Mouse (Mus musculus) ES-Bruce4 (cell line): ENCODE results near the gene Frmd4b. TPM values are rescaled to one million over a fixed set of nuclear protein-coding genes. Genes with fewer than 3 reads are reported as not detected.

ENCODE experiments used
- H3K27ac ChIP-seq: 2 replicates; pipeline ENCODE4 v1.5.1; 2012; ENCODE audit warnings: low read length, inconsistent platforms; ENCODE audit not compliant: insufficient read depth
- H3K27me3 ChIP-seq: 2 replicates; pipeline ENCODE4 v1.6.1; 2012; ENCODE audit warnings: mild to moderate bottlenecking, low read length, inconsistent platforms; ENCODE audit not compliant: control insufficient read depth, poor library complexity, insufficient read depth, severe bottlenecking
- H3K36me3 ChIP-seq: 2 replicates; pipeline ENCODE4 v1.6.1; 2012; ENCODE audit warnings: inconsistent platforms, mild to moderate bottlenecking, low read length, moderate library complexity; ENCODE audit not compliant: control insufficient read depth, poor library complexity, insufficient read depth, severe bottlenecking
- H3K4me1 ChIP-seq: one replicate; pipeline ENCODE4 v1.8.1; 2011; ENCODE audit warnings: low read length; ENCODE audit not compliant: control insufficient read depth, insufficient read depth
- H3K4me3 ChIP-seq: 2 replicates; pipeline ENCODE4 v1.5.1; 2011; ENCODE audit warnings: low read depth, mild to moderate bottlenecking, low read length
- H3K9ac ChIP-seq: 2 replicates; pipeline ENCODE4 v1.6.1; 2012; ENCODE audit warnings: low read depth, mild to moderate bottlenecking, inconsistent platforms; ENCODE audit not compliant: poor library complexity, severe bottlenecking
- H3K9me3 ChIP-seq: replicated peaks from 2 replicates; pipeline ENCODE4 v1.6.1; 2012; ENCODE audit warnings: mild to moderate bottlenecking, low read length, inconsistent platforms; ENCODE audit not compliant: control insufficient read depth, poor library complexity, insufficient read depth, severe bottlenecking
- CTCF ChIP-seq: IDR thresholded peaks from one replicate; pipeline ENCODE4 v1.8.1; 2011; ENCODE audit warnings: low read depth, low read length
- EP300 ChIP-seq: IDR thresholded peaks from 2 replicates; pipeline ENCODE4 v1.6.1; 2011; ENCODE audit warnings: low read depth, low read length; ENCODE audit not compliant: insufficient read depth
- POLR2A ChIP-seq: IDR thresholded peaks from one replicate; pipeline ENCODE4 v1.8.1; 2011; ENCODE audit warnings: low read length; ENCODE audit not compliant: insufficient read depth
- polyA plus RNA-seq: library from polyadenylated mRNA; stranded (reverse); fragments of >200 nt; gene quantifications from 2 replicates; pipeline ENCODE4 v1.2.4, GENCODE M21; 2011; ENCODE audit warnings: low read depth; ENCODE audit not compliant: missing spikeins, insufficient read depth, insufficient read length

Frmd4b gene
- polyA plus RNA-seq: 25.6 and 27.8 TPM in 2 replicates

DNA sequence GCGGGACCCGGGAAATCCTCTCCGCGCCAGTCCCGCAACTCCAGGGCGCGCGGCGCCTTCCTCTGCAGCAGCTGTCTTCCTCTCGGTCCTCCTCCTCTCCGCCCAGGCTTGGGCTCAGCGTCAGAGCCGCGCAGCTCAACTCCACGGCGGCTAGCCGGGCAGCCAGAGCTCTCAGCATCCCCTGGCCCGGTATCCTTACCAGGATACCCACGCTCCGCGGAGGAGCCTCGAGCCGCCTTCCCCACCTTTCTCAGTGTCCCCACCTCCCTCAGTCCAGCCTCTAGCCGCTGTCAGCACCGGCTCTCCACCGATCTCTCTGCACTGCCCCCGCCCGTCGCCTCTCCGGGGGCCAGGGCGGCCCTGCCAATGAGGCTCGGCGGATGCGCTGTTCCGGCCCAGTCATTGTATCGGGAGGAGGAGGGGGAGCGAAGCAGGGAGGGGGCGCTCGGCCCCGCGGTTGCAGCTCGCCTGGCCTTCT, at the start of gene Frmd4b:
Frmd4b (minus strand) TSS at position 276 of the 478 bp plus-strand sequence.
- Histone ChIP-seq H3K9me3 (no peaks in the 10 kb centered on the region), H3K4me3 (peak within 1 kb of the TSS; percentile 70), H3K27ac (no peak within 1 kb of the TSS), H3K4me1 (no peaks in the 10 kb centered on the region), H3K9ac (peak within 1 kb of the TSS; percentile 44), H3K36me3 (no peaks in the 10 kb centered on the region), H3K27me3 (no peaks in the 10 kb centered on the region)
- TF ChIP-seq EP300 (no peak), POLR2A (no peak), CTCF (no peak)

GRCm38 (mm10) chr6:97666417-97666816, 49.1 kb upstream of the Frmd4b start:
- Histone ChIP-seq H3K9me3 (no peaks in the 10 kb centered on the region), H3K4me3 (no peak overlapping the region), H3K9ac (no peak overlapping the region), H3K27ac (peak overlapping the region; percentile 87), H3K36me3 (no peaks in the 10 kb centered on the region), H3K27me3 (no peaks in the 10 kb centered on the region), H3K4me1 (peaks cover 7% of the 10 kb centered on the region)
- TF ChIP-seq POLR2A (no peak), CTCF (no peak)

DNA sequence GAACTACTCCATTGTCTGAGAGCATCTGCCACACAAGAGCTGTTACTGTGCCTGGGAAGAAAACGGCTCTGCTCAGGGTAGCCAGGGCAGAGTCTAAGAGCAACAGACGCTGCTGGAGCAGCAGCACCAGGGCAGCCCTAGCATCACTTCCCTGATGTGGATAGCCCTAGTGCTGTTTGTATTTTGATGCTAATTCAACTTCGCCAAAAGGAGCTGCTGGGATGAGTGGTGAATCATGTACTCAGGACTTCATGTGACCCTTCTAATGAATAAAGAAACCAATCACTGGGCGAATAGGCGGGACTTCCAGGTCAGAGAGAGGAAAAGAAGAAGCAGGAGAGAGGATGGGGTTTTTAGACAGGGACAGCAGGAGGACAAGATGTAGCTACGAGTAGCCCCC, 41.6 kb upstream of the Frmd4b start:
- H3K4me1 ChIP-seq: peaks cover 5% of the 10 kb centered on the region
- peak overlapping the region; percentile 1; the same call in 1 of the 2 replicates for H3K27ac ChIP-seq
- TF ChIP-seq EP300 (no peak), POLR2A (no peak), CTCF (no peak)
- peaks cover 12% of the 10 kb centered on the region for H3K9me3 ChIP-seq
- H3K27me3 ChIP-seq: no peaks in the 10 kb centered on the region; the same call in 1 of the 2 replicates
- H3K9ac ChIP-seq: no peak overlapping the region
- H3K4me3 ChIP-seq: no peak overlapping the region
- no peaks in the 10 kb centered on the region for H3K36me3 ChIP-seq

- Histone ChIP-seq H3K4me1 (peaks cover 5% of the 10 kb centered on the region), H3K27ac (no peak overlapping the region), H3K4me3 (no peak overlapping the region), H3K27me3 (no peaks in the 10 kb centered on the region; the same call in 1 of the 2 replicates), H3K9ac (no peak overlapping the region), H3K36me3 (no peaks in the 10 kb centered on the region), H3K9me3 (peaks cover 12% of the 10 kb centered on the region)
- TF ChIP-seq CTCF (no peak), POLR2A (no peak), EP300 (no peak)
Observed at GRCm38 (mm10) chr6:97655986-97656385, 38.6 kb upstream of the Frmd4b start.

GRCm38 (mm10) chr6:97647501-97647900, 30.2 kb upstream of the Frmd4b start:
- no peaks in the 10 kb centered on the region for H3K36me3 ChIP-seq
- peak overlapping the region; percentile 97 for H3K27ac ChIP-seq
- peak overlapping the region; percentile 11; the same call in 1 of the 2 replicates for H3K9ac ChIP-seq
- H3K4me1 ChIP-seq: peaks cover 2% of the 10 kb centered on the region
- peaks cover 27% of the 10 kb centered on the region for H3K9me3 ChIP-seq
- TF ChIP-seq EP300 (no peak), POLR2A (no peak), CTCF (no peak)
- H3K27me3 ChIP-seq: no peaks in the 10 kb centered on the region
- no peak overlapping the region for H3K4me3 ChIP-seq

GRCm38 (mm10) chr6:97623330-97623729, 6.0 kb upstream of the Frmd4b start:
- Histone ChIP-seq H3K9ac (no peak overlapping the region), H3K4me3 (no peak overlapping the region), H3K27me3 (no peaks in the 10 kb centered on the region), H3K9me3 (no peaks in the 10 kb centered on the region), H3K36me3 (no peaks in the 10 kb centered on the region), H3K27ac (no peak overlapping the region), H3K4me1 (no peaks in the 10 kb centered on the region)
- no peak for TF ChIP-seq CTCF
- no peak for TF ChIP-seq POLR2A
- no peak for TF ChIP-seq EP300
